Mouse (Mus musculus) neural tube, embryonic 11.5 days (tissue): ENCODE measurements at regions not wholly inside any gene's neighbourhood (a gene's known extent, or its start where the extent isn't known, plus 50 kb on each side); places are given as distances from the start of the nearest gene placed in this dataset.

ENCODE experiments used
- ATAC-seq: fragments of 200-750 bp; cut with Nextera tagmentation; 2 replicates; pipeline ENCODE4 v1.8.0; 2017; ENCODE audit warnings: moderate number of reproducible peaks, mild to moderate bottlenecking, moderate TSS enrichment, moderate library complexity; ENCODE audit not compliant: insufficient read depth, low FRiP score, low TSS enrichment
- DNase-seq: peaks from one replicate; pipeline ENCODE4 v3.0.0-alpha.2; 2015; ENCODE audit warnings: low spot score
- H3K27ac ChIP-seq: fragments of 300-500 bp; sonication (generic); 2 replicates; pipeline ENCODE4 v1.5.1; 2014; ENCODE audit warnings: low read depth, mild to moderate bottlenecking, low read length
- H3K27me3 ChIP-seq: fragments of 300-500 bp; sonication (generic); 2 replicates; pipeline ENCODE4 v1.6.1; 2014; ENCODE audit warnings: mild to moderate bottlenecking, low read length, mixed read lengths; ENCODE audit not compliant: control insufficient read depth, insufficient read depth
- H3K36me3 ChIP-seq: fragments of 300-500 bp; sonication (generic); 2 replicates; pipeline ENCODE4 v1.6.1; 2014; ENCODE audit warnings: mild to moderate bottlenecking, low read length, moderate library complexity, mixed read lengths; ENCODE audit not compliant: control insufficient read depth, insufficient read depth
- H3K4me1 ChIP-seq: fragments of 300-500 bp; sonication (generic); 2 replicates; pipeline ENCODE4 v1.6.1; 2014; ENCODE audit warnings: low read length, mixed read lengths; ENCODE audit not compliant: control insufficient read depth, insufficient read depth
- H3K4me2 ChIP-seq: fragments of 300-500 bp; sonication (generic); 2 replicates; pipeline ENCODE4 v1.6.1; 2014; ENCODE audit warnings: low read depth, mild to moderate bottlenecking, moderate library complexity
- H3K4me3 ChIP-seq: fragments of 300-500 bp; sonication (generic); 2 replicates; pipeline ENCODE4 v1.5.1; 2014; ENCODE audit warnings: low read depth, low read length
- H3K9ac ChIP-seq: fragments of 300-500 bp; sonication (generic); 2 replicates; pipeline ENCODE4 v1.6.1; 2014; ENCODE audit warnings: mild to moderate bottlenecking, low read length
- H3K9me3 ChIP-seq: fragments of 300-500 bp; sonication (generic); 2 replicates; pipeline ENCODE4 v1.6.1; 2016; ENCODE audit warnings: low read length; ENCODE audit not compliant: control insufficient read depth
- WGBS: fragments of 180-500 bp; shearing (Covaris S2); extraction: QIAGEN DNeasy Blood & Tissue Kit; methylation state at CpG from one replicate; pipeline ENCODE4 v1.1.7; 2014; 5-methylcytosine and 5-hydroxymethylcytosine counted together

- H3K9ac ChIP-seq, result no peak overlapping the region
- H3K4me2 ChIP-seq, result no peak overlapping the region
- H3K27me3 ChIP-seq, result no peaks in the 10 kb centered on the region
- no peaks in the 10 kb centered on the region for H3K4me1 ChIP-seq
- DNase-seq, result no peak
- WGBS, result 84% methylated on average over 11 of the region's 11 CpGs
- H3K9me3 ChIP-seq, result no peaks in the 10 kb centered on the region
- no peak overlapping the region for H3K27ac ChIP-seq
- H3K4me3 ChIP-seq, result no peak overlapping the region
- no peaks in the 10 kb centered on the region for H3K36me3 ChIP-seq
- no peak for ATAC-seq
Observed at GRCm38 (mm10) chr13:48350955-48351354, 89.9 kb downstream of the Id4 start.

GRCm38 (mm10) chr13:48357118-48357517 is 96.1 kb downstream of the Id4 start:
- Histone ChIP-seq H3K9ac (no peak overlapping the region), H3K36me3 (no peaks in the 10 kb centered on the region), H3K4me1 (no peaks in the 10 kb centered on the region), H3K27me3 (no peaks in the 10 kb centered on the region), H3K4me3 (no peak overlapping the region), H3K4me2 (no peak overlapping the region), H3K27ac (no peak overlapping the region), H3K9me3 (no peaks in the 10 kb centered on the region)
- ATAC-seq (no peak), DNase-seq (no peak)
- 50% methylated on average over 1 of the region's 1 CpGs for WGBS

- Histone ChIP-seq H3K36me3 (no peaks in the 10 kb centered on the region), H3K4me3 (no peak overlapping the region), H3K9me3 (no peaks in the 10 kb centered on the region), H3K9ac (no peak overlapping the region), H3K27ac (no peak overlapping the region), H3K27me3 (no peaks in the 10 kb centered on the region), H3K4me1 (no peaks in the 10 kb centered on the region), H3K4me2 (no peak overlapping the region)
- 94% methylated on average over 7 of the region's 7 CpGs for WGBS
- DNase-seq, result no peak
- no peak for ATAC-seq
Observed at GRCm38 (mm10) chr13:48357640-48358039, 96.6 kb downstream of the Id4 start.

- DNase-seq (no peak), ATAC-seq (no peak)
- Histone ChIP-seq H3K4me1 (no peaks in the 10 kb centered on the region), H3K4me3 (no peak overlapping the region), H3K36me3 (no peaks in the 10 kb centered on the region), H3K27me3 (no peaks in the 10 kb centered on the region), H3K27ac (no peak overlapping the region), H3K9me3 (no peaks in the 10 kb centered on the region), H3K4me2 (no peak overlapping the region), H3K9ac (no peak overlapping the region)
- WGBS, result 87% methylated on average over 9 of the region's 9 CpGs
Observed at GRCm38 (mm10) chr13:48371060-48371459, 110.0 kb downstream of the Id4 start.

- Histone ChIP-seq H3K9ac (no peak overlapping the region), H3K27me3 (no peaks in the 10 kb centered on the region), H3K36me3 (no peaks in the 10 kb centered on the region), H3K4me3 (no peak overlapping the region), H3K4me2 (no peak overlapping the region), H3K4me1 (no peaks in the 10 kb centered on the region), H3K27ac (no peak overlapping the region), H3K9me3 (no peaks in the 10 kb centered on the region)
- no peak for DNase-seq
- 76% methylated on average over 4 of the region's 4 CpGs for whole genome bisulfite sequencing
- ATAC-seq, result no peak
Observed at GRCm38 (mm10) chr13:48376405-48376804, 115.4 kb downstream of the Id4 start.

GRCm38 (mm10) chr13:48383580-48384445 is 122.8 kb downstream of the Id4 start:
- H3K9ac ChIP-seq, result no peak overlapping the region
- ATAC-seq (no peak), DNase-seq (no peak)
- no peaks in the 10 kb centered on the region for H3K9me3 ChIP-seq
- H3K4me2 ChIP-seq, result no peak overlapping the region
- H3K27me3 ChIP-seq, result no peaks in the 10 kb centered on the region
- H3K27ac ChIP-seq, result no peak overlapping the region
- WGBS, result 69% methylated on average over 13 of the region's 13 CpGs
- H3K4me3 ChIP-seq, result no peak overlapping the region
- H3K36me3 ChIP-seq, result no peaks in the 10 kb centered on the region
- no peaks in the 10 kb centered on the region for H3K4me1 ChIP-seq

- DNase-seq (peak; percentile 39), ATAC-seq (no peak)
- Histone ChIP-seq H3K36me3 (no peaks in the 10 kb centered on the region), H3K27ac (no peak overlapping the region), H3K27me3 (no peaks in the 10 kb centered on the region), H3K4me2 (no peak overlapping the region), H3K4me1 (no peaks in the 10 kb centered on the region), H3K9me3 (no peaks in the 10 kb centered on the region), H3K9ac (no peak overlapping the region), H3K4me3 (no peak overlapping the region)
- 47% methylated on average over 11 of the region's 11 CpGs for WGBS
Observed at GRCm38 (mm10) chr13:48384901-48385300, 123.9 kb downstream of the Id4 start.

GRCm38 (mm10) chr13:48391126-48391525 is 122.1 kb downstream of the Zfp169 start:
- WGBS, result 87% methylated on average over 11 of the region's 11 CpGs
- H3K4me3 ChIP-seq, result no peak overlapping the region
- no peak overlapping the region for H3K4me2 ChIP-seq
- no peak for DNase-seq
- no peaks in the 10 kb centered on the region for H3K4me1 ChIP-seq
- ATAC-seq, result no peak
- no peaks in the 10 kb centered on the region for H3K27me3 ChIP-seq
- H3K27ac ChIP-seq, result no peak overlapping the region
- no peaks in the 10 kb centered on the region for H3K36me3 ChIP-seq
- H3K9me3 ChIP-seq, result no peaks in the 10 kb centered on the region
- H3K9ac ChIP-seq, result no peak overlapping the region

GRCm38 (mm10) chr13:48397761-48398160 is 115.5 kb downstream of the Zfp169 start:
- H3K4me2 ChIP-seq, result no peak overlapping the region
- DNase-seq (no peak), ATAC-seq (no peak)
- no peak overlapping the region for H3K9ac ChIP-seq
- no peaks in the 10 kb centered on the region for H3K4me1 ChIP-seq
- no peak overlapping the region for H3K27ac ChIP-seq
- WGBS, result 27% methylated on average over 1 of the region's 1 CpGs
- H3K9me3 ChIP-seq, result no peaks in the 10 kb centered on the region
- H3K36me3 ChIP-seq, result no peaks in the 10 kb centered on the region
- H3K27me3 ChIP-seq, result no peaks in the 10 kb centered on the region
- H3K4me3 ChIP-seq, result no peak overlapping the region
